In the genomic region with DNA sequence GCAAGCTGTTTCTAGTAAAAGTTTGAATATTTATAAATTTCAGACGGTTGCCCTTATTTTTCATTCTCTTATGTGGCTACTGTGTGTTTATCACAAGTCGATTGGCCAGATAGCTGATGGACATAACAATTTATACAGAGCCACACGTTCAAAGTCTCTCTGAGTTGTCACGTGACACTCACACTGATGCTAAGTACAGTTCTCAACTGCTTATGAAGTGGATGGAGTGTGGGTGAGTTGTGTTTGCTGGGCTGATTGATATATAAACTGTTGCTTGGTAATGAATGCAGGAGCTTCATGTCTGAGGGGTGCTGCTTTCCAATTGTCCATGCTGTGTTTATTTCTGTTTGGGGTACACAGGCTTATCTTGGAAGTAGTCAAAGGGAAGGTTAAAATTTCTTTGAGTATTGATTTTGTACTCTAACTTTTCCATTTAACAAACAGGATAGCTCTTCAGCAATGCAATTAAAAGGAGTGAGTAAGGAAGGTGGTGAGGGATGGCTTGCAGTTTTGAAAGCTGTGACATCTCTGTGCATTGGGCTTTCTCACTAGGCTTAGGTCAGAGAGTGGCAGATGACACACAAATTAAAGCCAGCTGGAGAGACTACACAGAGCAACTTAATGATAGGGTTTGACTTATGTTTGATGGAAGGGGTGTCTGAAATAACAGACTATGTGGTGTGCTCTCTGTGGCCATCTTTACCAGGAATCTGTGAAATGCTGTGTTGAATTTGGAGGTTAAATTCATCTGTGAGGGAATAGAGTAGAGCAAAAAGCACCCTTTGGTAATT, we compare ENCODE assay signal across 25 mouse cellular contexts. TPM values are rescaled to one million over a fixed set of nuclear protein-coding genes. Genes with fewer than 3 reads are reported as not detected.
"Had no signal": no experiment of that assay in that cellular context is flagged by ENCODE, and none has a peak within 500 bp of the region (broad histone marks: within the 10 kb centered on the region; RNA-seq: fewer than 3 reads in every experiment).

No protein-coding gene starts in this region.

- DNase-seq: gastrocnemius, postnatal 14 days; gastrocnemius, postnatal 36 days; heart, adult 2 months; heart, postnatal 14 days; heart, postnatal 36 days; kidney, adult 11 months; kidney, adult 2 months; kidney, adult 9 months; kidney, postnatal 14 days; kidney, postnatal 36 days; layer of hippocampus, adult 9-11 months; layer of hippocampus, postnatal 36 days; left cerebral cortex, postnatal 4 days had no signal

- H3K27ac ChIP-seq: heart, adult 2 months; heart, embryonic 13.5 days; heart, embryonic 15.5 days; hindbrain, embryonic 13.5 days; hindbrain, embryonic 15.5 days; hindbrain, postnatal 0 days; kidney, embryonic 15.5 days; kidney, postnatal 0 days; limb, embryonic 13.5 days; limb, embryonic 15.5 days had no signal

- ATAC-seq: hindbrain, postnatal 0 days; intestine, embryonic 16.5 days had no signal

- H3K4me2 ChIP-seq: heart, embryonic 11.5 days; heart, embryonic 13.5 days; heart, embryonic 15.5 days; hindbrain, embryonic 13.5 days; hindbrain, embryonic 15.5 days; kidney, embryonic 15.5 days; limb, embryonic 13.5 days; limb, embryonic 15.5 days had no signal

- H3K9ac ChIP-seq: heart, embryonic 13.5 days; heart, embryonic 15.5 days; hindbrain, embryonic 13.5 days; hindbrain, embryonic 15.5 days; kidney, embryonic 15.5 days; limb, embryonic 13.5 days; limb, embryonic 15.5 days had no signal

- H3K4me3 ChIP-seq: heart, adult 2 months; heart, embryonic 13.5 days; heart, embryonic 15.5 days; hindbrain, embryonic 13.5 days; hindbrain, embryonic 15.5 days; kidney, embryonic 15.5 days; limb, embryonic 13.5 days; limb, embryonic 15.5 days had no signal

- H3K27me3 ChIP-seq: heart, embryonic 13.5 days; heart, embryonic 15.5 days; hindbrain, embryonic 13.5 days; hindbrain, embryonic 15.5 days; kidney, embryonic 15.5 days; limb, embryonic 13.5 days; limb, embryonic 15.5 days had no signal

- H3K36me3 ChIP-seq: heart, embryonic 13.5 days; heart, embryonic 15.5 days; hindbrain, embryonic 13.5 days; hindbrain, embryonic 15.5 days; kidney, embryonic 15.5 days; limb, embryonic 13.5 days; limb, embryonic 15.5 days had no signal

- H3K4me1 ChIP-seq: heart, embryonic 15.5 days; hindbrain, embryonic 13.5 days; hindbrain, embryonic 15.5 days; kidney, embryonic 15.5 days; limb, embryonic 13.5 days; limb, embryonic 15.5 days had no signal

- H3K9me3 ChIP-seq: heart, embryonic 13.5 days; heart, embryonic 15.5 days; hindbrain, embryonic 13.5 days; hindbrain, embryonic 15.5 days; kidney, embryonic 15.5 days; limb, embryonic 13.5 days; limb, embryonic 15.5 days had no signal

RNA-seq across cellular contexts. Expression of a gene that starts 51.6 kb away (rescaled TPM):
- polyA plus RNA-seq: hindbrain, embryonic 11.5 days had no signal
